Mouse (Mus musculus) left cerebral cortex, postnatal 36 days (tissue): ENCODE data around the gene Syt8. TPM values are rescaled to one million over a fixed set of nuclear protein-coding genes. Genes with fewer than 3 reads are reported as not detected.

Experiments used
- DNase-seq, 2 experiments: peaks; one replicate each; pipeline ENCODE4 v3.0.0; 2021 to 2022; ENCODE audit warnings: low spot score in 2 of 2, mixed read lengths in 1 of 2
- intact Hi-C: fragments of 180-260 bp; cut with DNase I; formaldehyde crosslinking; loops from one replicate; pipeline ENCODE4 v1.15.1; 2025
- total RNA-seq, 2 experiments: library from RNA; stranded (reverse); gene quantifications; 2 replicates each; pipeline ENCODE4 v1.2.3; 2021

Syt8 gene
- total RNA-seq, 2 experiments from 2014 or later, result not detected

- intact Hi-C loops, result loop anchor here (2.0 to 5.0 kb wide), 3 partner anchors 35 to 229 kb away; no protein-coding TSS in a partner anchor
- DNase-seq, result no peak
These were observed 7.6 kb downstream of the Syt8 start for GRCm38 (mm10) chr7:142442081-142442907.

DNA sequence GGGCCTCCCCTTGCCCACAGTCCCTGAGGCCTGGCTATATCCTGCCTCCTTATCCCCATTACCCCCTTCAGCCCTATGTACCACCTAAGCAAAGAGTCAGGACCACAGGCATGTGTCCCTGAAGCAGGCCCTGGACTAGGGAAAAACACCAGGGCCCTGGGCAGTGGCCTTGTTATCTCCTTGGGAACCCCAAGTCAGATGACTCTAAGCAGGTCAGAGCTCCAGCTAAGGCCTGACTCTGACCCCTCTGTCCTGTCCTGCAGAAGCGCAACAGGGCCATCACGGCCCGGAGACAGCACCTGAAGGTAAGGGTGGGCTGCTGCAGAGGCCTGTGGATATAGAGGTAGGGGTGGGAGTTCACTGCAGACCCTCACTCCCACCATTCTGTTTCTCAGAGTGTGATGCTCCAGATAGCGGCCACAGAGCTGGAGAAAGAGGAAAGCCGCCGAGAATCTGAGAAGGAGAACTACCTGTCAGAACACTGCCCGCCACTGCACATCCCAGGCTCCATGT, 8.3 kb downstream of the Syt8 start:
- intact Hi-C loops, result loop anchor here (2.0 to 5.0 kb wide), 3 partner anchors 34 to 228 kb away; no protein-coding TSS in a partner anchor
- no peak for DNase-seq

- intact Hi-C loops, result loop anchor here (2.0 to 5.0 kb wide), 3 partner anchors 34 to 227 kb away; no protein-coding TSS in a partner anchor
- DNase-seq, result no peak
These were observed 8.8 kb downstream of the Syt8 start for GRCm38 (mm10) chr7:142443474-142443873.

GRCm38 (mm10) chr7:142444171-142444570, 9.5 kb downstream of the Syt8 start:
- intact Hi-C loops, result loop anchor here (5.0 kb wide), 2 partner anchors 33 to 93 kb away; no protein-coding TSS in a partner anchor
- no peak for DNase-seq

- no peak for DNase-seq
- intact Hi-C loops, result no loop called here
These were observed 10.7 kb downstream of the Syt8 start for GRCm38 (mm10) chr7:142445324-142445723.

GRCm38 (mm10) chr7:142446264-142446663, 11.6 kb downstream of the Syt8 start:
- intact Hi-C loops, result no loop called here
- no peak for DNase-seq

DNA sequence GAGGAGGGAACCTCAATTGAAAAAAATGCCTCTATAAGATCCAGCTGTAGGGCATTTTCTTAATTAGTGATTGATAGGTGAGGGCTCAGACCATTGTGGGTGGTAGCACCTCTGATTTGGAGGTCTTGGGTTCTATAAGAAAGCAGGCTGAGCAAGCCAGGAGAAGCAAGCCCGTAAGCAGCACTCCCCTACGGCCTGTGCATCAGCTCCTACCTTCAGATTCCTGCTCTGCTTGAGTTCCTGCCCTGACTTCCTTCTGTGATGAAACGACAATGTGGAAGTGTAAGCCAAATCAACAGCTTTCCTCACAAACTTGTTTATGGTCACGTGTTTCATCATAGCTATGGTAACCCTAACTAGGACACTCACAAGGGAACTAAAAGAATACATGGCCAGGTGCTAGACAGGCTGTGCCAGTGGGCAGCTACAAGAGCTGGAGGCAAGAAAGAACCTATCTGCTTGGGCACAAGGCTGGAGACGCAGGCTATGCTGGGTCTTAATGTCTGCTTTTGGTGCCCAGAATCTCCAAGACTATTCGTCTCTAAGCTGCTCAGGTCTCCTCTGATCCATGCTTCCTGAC, 14.5 kb downstream of the Syt8 start:
- DNase-seq, result no peak

DNA sequence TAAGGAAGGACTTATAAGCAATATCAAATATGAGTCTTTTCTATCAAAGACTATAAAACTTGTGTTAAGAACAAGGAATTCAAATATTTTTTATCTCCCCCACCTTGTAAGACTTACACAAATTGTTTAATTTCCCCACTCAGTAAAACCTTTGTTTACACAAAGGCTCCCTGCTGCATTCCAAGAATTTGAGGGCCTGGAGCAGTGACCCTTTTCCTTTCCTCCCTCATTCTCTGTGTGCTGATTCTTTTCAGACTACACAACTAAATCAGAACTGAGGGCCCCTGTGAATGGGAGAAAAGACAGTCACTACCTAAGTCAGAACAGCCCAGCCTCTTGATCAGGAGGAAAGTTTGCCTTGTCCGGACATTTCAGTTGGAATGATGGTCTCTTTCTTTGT, 20.1 kb downstream of the Syt8 start:
- no peak for DNase-seq
- intact Hi-C loops, result no loop called here

More for the DNA sequence above, 14.5 kb downstream of the Syt8 start:
- intact Hi-C loops, result no loop called here

DNA sequence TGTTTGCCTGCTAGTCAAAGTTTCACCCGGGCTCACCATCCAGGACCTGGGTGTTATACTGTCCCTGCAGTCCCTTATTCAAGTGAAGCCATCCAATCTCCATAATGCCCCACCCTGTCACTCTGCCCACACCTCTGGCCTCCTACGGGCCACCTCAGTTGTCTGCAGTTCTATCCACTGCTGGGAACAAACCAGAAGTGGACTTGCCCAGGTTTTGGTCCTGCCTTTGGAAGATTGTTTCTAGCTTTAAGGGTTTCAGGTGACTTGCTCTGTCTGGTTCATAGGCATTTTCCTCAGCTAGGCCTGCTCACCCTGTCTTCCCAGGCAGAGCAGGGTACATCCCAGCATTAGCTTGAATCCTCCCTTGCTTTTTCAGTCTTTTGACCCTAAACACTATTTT, 20.6 kb downstream of the Syt8 start:
- intact Hi-C loops, result no loop called here
- DNase-seq, result no peak

DNA sequence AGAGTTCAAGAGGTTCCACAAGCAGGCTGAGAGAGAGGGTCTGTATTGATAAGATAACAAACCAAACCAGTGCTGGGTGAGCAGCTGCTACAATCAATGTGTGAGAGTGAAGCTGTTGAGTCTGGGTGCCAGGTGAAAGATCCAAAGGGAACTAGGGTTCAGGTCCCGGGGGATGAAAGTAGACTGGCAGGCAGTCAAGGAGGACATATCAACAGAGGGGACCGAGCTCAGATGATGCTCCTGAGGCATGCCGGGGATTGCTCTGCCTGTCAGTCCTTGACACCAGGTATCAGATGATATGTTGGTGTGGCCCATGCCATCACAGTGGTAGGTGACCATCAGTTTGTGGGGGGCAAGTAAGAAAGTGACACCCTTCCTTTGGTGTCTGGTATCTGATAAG, 22.2 kb downstream of the Syt8 start:
- no peak for DNase-seq
- intact Hi-C loops, result no loop called here

DNA sequence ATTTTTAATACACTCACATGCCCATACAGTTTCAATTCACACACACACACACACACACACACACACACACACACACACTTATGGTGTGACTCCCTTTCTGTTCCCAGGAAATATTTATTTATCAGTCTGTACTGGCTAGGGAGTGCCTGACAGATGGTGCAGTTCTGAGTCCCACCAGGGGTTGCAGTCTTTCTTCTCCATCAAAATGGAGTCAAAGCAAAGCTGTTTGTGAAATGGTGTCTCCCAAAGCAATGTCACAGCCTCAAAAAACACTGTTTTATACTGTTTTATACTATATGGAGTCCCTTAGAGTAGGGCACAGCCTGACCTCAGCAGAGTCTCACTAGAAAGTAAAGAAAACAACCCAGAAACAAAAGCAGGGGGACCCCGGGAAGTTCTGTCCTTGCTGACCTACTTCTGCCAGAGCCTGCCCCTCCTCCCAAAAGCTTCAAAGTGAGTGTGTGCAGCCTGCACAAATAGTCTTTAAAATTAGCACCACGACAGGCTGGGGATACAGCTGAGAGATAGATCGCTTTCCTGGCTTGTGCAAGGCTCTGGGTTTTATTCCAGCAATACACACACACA, 22.7 kb downstream of the Syt8 start:
- intact Hi-C loops, result no loop called here

DNA sequence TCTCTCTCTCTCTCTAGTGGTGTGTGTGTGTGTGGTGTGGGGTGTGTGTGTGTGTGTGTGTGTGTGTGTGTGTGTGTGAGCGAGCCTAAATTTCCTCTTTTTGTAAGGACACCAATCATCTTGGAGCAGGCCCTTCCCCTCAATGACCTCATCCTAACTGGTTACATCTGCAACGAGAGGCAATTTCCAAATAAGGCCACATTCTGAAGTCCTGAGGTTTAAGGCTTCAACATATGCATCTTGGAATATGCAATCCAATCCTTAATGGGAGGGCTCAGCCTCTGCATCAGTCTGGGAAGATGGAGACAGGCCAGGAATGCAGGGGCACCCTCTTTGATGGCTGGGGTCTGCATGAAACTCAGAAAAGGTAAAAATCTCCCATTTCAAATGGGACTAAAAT, 23.4 kb downstream of the Syt8 start:
- intact Hi-C loops, result no loop called here
- DNase-seq, result no peak

More for the DNA sequence above, 22.7 kb downstream of the Syt8 start:
- DNase-seq, result no peak

- intact Hi-C loops, result no loop called here
- DNase-seq, result no peak
These were observed 24.1 kb downstream of the Syt8 start for GRCm38 (mm10) chr7:142458676-142459298.

GRCm38 (mm10) chr7:142459299-142459691, 24.6 kb downstream of the Syt8 start:
- intact Hi-C loops, result no loop called here
- no peak for DNase-seq

DNA sequence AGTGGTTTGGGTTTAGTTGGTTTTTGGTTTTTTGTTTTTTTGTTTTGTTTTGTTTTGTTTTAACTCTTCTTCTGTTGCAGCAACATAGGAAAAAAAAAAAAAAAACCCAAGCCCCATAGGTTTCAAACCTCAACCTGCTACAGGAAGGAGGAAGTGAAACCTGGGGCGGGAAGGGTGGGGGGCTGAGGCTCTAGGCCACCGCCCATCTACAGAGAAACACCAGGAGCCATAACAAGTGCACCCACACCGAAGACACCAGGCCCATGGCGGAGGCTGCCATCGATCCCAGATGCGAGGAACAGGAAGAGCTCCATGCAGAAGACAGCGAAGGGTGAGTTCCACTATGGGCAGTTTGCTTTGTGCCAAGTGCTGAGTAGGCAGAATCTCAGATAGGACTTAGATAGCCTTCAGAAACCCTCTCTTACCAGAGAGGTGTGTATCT, 26.0 kb downstream of the Syt8 start, which contains the start of gene Lsp1:
Gene Lsp1 (plus strand): TSS at position 174 of the 442 bp plus-strand sequence.
- no peak for DNase-seq
- intact Hi-C loops, result no loop called here

GRCm38 (mm10) chr7:142461446-142461845, 26.8 kb downstream of the Syt8 start:
- intact Hi-C loops, result no loop called here
- no peak for DNase-seq

GRCm38 (mm10) chr7:142462190-142462589, 27.5 kb downstream of the Syt8 start:
- no peak for DNase-seq
- intact Hi-C loops, result no loop called here

DNA sequence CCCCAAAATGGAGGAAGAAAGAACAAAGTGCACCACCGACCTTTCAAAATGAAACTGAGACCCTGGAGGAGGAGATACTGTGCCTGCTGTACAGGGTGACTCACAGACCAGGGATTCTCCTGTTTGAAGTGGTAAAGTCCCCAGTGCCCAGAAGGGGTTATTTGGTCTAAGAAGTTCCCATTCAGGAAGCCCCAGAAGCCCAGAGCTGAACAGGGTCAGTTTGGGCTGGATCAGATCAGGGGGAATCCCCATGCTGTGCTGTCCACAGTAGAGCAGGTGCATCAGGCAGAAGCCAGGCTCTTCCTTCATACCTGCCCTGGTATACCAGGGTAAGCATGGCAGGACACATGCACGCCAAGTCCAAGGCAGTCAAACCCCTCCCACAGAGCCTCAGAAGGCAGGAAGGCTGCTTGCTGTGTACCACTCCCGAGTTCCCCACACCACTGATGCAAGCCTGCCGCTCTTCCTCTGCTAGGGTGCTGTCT, 28.0 kb downstream of the Syt8 start:
- no peak for DNase-seq
- intact Hi-C loops, result no loop called here

- intact Hi-C loops, result no loop called here
- no peak for DNase-seq
These were observed 35.6 kb downstream of the Syt8 start for GRCm38 (mm10) chr7:142470171-142470691.
